Mouse (Mus musculus) erythroblast, embryonic 14.5 days (primary cell): ENCODE measurements around the gene Slc26a3. TPM values are rescaled to one million over a fixed set of nuclear protein-coding genes. Genes with fewer than 3 reads are reported as not detected.
"Not testable (repeated sequence)": the region's sequence is repeated elsewhere in the genome, so short reads cannot be mapped to it uniquely, and the experiment has no call there.

Source experiments
- H3K27me3 ChIP-seq: 2 replicates; pipeline ENCODE4 v1.6.1; 2012; ENCODE audit warnings: inconsistent platforms; ENCODE audit not compliant: control insufficient read depth
- H3K36me3 ChIP-seq: 2 replicates; pipeline ENCODE4 v1.6.1; 2012; ENCODE audit warnings: mild to moderate bottlenecking, inconsistent platforms; ENCODE audit not compliant: control insufficient read depth
- H3K4me1 ChIP-seq: 2 replicates; pipeline ENCODE4 v1.6.1; 2012; ENCODE audit warnings: inconsistent platforms; ENCODE audit not compliant: control insufficient read depth
- H3K4me3 ChIP-seq: replicated peaks from 2 replicates; pipeline ENCODE3; 2012; ENCODE audit warnings: moderate library complexity, mild to moderate bottlenecking, inconsistent platforms
- H3K9me3 ChIP-seq: 2 replicates; pipeline ENCODE4 v1.6.1; 2012; ENCODE audit warnings: low read length, inconsistent platforms, mixed read lengths; ENCODE audit not compliant: control insufficient read depth
- GATA1 ChIP-seq: IDR thresholded peaks from 2 replicates; pipeline ENCODE4 v1.6.1; 2012; ENCODE audit warnings: low read length, inconsistent platforms, mixed read lengths
- TAL1 ChIP-seq: IDR thresholded peaks from 3 replicates; pipeline ENCODE4 v1.6.1; 2012; ENCODE audit warnings: low read length, inconsistent platforms, mixed read lengths
- polyA plus RNA-seq: library from polyadenylated mRNA; stranded (reverse); fragments of >175 nt; gene quantifications from 2 replicates; pipeline ENCODE4 v1.2.3, GENCODE M21; 2012

The Slc26a3 gene
- polyA plus RNA-seq, 1 experiment = not detected

DNA sequence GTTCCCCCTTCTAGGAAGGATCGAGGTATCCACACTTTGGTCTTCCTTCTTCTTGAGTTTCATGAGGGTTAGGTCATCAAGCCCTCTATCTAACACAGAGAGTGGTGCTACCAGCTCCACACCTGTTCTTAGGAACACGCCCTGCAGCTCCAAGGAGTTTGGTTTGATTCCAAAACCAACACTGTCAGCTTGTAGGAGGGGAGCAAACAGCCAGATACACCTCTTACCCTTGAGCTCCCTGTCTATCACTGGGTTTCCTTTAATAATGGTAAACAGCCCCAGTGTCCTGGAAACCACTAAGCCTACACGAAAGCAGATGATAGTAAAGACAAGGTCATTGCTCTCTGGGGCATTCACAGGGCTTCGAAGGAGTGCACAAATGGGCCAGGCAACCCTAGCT lies 67.8 kb downstream of the Slc26a3 start:
- peaks cover 3% of the 10 kb centered on the region; the same call in 1 of the 2 replicates for H3K9me3 ChIP-seq
- no peaks in the 10 kb centered on the region for H3K36me3 ChIP-seq
- no peaks in the 10 kb centered on the region for H3K27me3 ChIP-seq

DNA sequence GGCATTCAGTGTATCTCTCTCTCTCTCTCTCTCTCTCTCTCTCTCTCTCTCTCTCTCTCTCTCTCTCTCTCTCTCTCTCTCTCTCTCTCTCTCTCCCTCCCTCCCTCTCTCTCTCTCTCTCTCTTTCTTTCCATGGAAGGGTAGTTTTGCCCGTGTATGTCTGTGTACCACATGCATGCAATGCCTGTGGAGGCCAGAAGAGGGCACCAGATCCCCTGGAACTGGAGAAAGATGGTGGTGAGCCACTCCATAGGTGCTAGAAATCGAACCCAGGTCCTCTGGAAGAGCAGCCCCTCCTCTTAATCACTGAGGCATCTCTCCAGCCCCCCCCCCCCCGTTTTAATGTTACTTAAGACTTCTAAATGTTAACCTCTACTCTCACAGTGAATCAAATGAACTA lies 69.6 kb downstream of the Slc26a3 start:
- H3K27me3 ChIP-seq, H3K4me3 ChIP-seq, H3K4me1 ChIP-seq, H3K9me3 ChIP-seq, H3K36me3 ChIP-seq: not testable (repeated sequence)

More for the DNA sequence above, 67.8 kb downstream of the Slc26a3 start:
- H3K4me3 ChIP-seq = no peak overlapping the region
- H3K4me1 ChIP-seq = peaks cover 4% of the 10 kb centered on the region; the same call in 1 of the 2 replicates
- TF ChIP-seq TAL1 = no peak
- no peak for TF ChIP-seq GATA1

DNA sequence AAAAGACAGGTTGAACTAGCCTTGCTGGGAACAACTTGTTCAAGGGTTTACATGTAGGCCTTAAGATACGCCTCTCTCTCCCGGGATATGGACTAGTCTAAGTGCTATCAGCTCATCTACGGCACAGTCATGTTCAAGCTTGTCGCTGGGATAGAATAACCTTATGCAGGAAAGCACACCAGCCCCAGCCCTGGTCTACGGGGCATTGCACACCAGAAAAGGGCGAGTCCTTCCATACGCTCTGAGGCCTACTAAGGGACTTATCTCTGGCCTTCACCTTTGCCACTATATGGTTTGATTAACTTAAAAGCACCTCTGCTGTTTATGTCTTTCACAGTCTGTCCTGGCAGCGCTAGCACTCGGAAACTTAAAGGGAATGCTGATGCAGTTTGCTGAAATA lies 70.7 kb downstream of the Slc26a3 start:
- no peaks in the 10 kb centered on the region for H3K27me3 ChIP-seq
- peaks cover 3% of the 10 kb centered on the region; the same call in 1 of the 2 replicates for H3K9me3 ChIP-seq
- peaks cover 1% of the 10 kb centered on the region; the same call in 1 of the 2 replicates for H3K4me1 ChIP-seq
- TF ChIP-seq TAL1 (no peak), GATA1 (no peak)
- no peaks in the 10 kb centered on the region for H3K36me3 ChIP-seq
- H3K4me3 ChIP-seq = no peak overlapping the region

GRCm38 (mm10) chr12:31462615-31463014 lies 71.9 kb downstream of the Slc26a3 start:
- TF ChIP-seq GATA1 = no peak
- Histone ChIP-seq H3K4me1 (no peaks in the 10 kb centered on the region), H3K27me3 (no peaks in the 10 kb centered on the region), H3K9me3 (peaks cover 3% of the 10 kb centered on the region; the same call in 1 of the 2 replicates), H3K36me3 (no peaks in the 10 kb centered on the region), H3K4me3 (no peak overlapping the region)

- not testable (repeated sequence) for H3K4me3 ChIP-seq, H3K4me1 ChIP-seq, H3K27me3 ChIP-seq, H3K9me3 ChIP-seq, H3K36me3 ChIP-seq
Observed at GRCm38 (mm10) chr12:31478182-31478581, 87.5 kb downstream of the Slc26a3 start.

DNA sequence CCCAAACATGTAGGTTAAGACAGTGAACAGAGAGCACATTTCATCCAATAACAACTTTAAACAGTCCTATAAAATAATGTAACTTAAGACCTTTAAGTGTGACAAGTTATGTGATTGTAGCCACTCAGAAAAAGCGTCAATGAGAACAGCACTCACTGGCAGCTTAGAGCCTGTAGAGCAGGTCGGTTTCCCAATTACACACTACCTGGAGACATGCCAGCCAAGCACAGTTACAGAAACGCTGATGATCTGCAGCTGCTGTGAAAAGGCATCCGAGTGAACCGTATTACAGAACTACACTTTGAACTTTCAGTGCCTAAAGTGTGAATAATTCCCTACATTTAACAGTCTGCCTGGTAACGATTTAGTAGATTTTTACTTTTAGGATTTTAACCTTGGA lies 95.8 kb downstream of the Slc26a3 start:
- Histone ChIP-seq H3K27me3 (no peaks in the 10 kb centered on the region), H3K4me3 (no peak overlapping the region), H3K9me3 (no peaks in the 10 kb centered on the region), H3K4me1 (no peaks in the 10 kb centered on the region), H3K36me3 (peaks cover 54% of the 10 kb centered on the region)
- no peak for TF ChIP-seq GATA1
- TF ChIP-seq TAL1 = no peak

DNA sequence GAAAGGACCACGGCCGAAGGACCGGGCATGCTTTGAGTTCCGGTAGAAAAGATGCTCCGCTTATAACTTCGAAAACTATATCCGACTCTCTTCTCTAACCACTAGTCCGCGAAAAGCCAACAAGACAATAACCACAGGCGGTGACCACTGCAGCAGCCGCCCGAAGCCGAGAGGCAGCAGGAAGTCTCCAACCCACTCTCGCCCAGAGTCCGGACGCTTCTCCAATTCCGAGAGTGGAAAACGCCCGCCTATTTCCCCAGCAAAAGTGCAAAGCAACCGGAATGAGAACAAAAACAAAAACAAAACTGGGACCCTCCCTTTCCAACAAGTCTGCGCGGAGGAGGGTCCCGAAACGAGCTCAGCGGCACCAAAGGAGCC lies 108.3 kb downstream of the Slc26a3 start:
- no peaks in the 10 kb centered on the region for H3K27me3 ChIP-seq

GRCm38 (mm10) chr12:31499314-31500131 lies 108.9 kb downstream of the Slc26a3 start, which contains the start of gene Cbll1:
Cbll1 (minus strand) TSS chr12:31499616.
- Histone ChIP-seq H3K9me3 (no peaks in the 10 kb centered on the region), H3K36me3 (peaks cover 3% of the 10 kb centered on the region), H3K4me3 (peak within 1 kb of the TSS; percentile 89), H3K4me1 (peaks cover 27% of the 10 kb centered on the region), H3K27me3 (no peaks in the 10 kb centered on the region)
- TF ChIP-seq TAL1 (no peak), GATA1 (no peak)

More for the DNA sequence above, 108.3 kb downstream of the Slc26a3 start:
- no peaks in the 10 kb centered on the region for H3K9me3 ChIP-seq
- H3K4me1 ChIP-seq = peaks cover 27% of the 10 kb centered on the region
- TF ChIP-seq GATA1 = no peak
- no peak for TF ChIP-seq TAL1
- peak overlapping the region; percentile 89 for H3K4me3 ChIP-seq
- peaks cover 9% of the 10 kb centered on the region for H3K36me3 ChIP-seq

DNA sequence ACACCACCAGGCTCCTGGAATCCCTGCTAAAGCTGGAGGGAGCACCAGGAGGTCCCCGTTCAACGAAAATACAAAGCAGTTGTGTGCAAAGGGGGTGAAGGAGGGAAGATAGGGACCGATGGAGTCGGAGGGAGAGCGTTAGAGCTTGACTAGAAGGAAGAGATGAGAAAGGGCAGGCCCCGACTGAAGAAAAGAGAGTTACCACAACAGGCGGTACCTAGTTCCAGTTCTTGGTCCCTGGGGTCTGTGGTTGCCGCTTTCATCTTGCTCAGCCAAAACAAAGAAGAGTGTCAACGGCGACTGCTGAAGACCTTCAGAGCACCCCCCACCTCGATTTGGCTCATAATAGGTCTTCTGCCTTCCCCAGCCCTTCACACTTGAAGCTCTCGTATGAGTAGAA lies 109.5 kb downstream of the Slc26a3 start:
- no peak for TF ChIP-seq GATA1
- TF ChIP-seq TAL1 = no peak
- peaks cover under 1% of the 10 kb centered on the region; the same call in 1 of the 2 replicates for H3K36me3 ChIP-seq
- no peaks in the 10 kb centered on the region for H3K9me3 ChIP-seq
- peak overlapping the region; percentile 89 for H3K4me3 ChIP-seq
- peaks cover 3% of the 10 kb centered on the region; the same call in 1 of the 2 replicates for H3K27me3 ChIP-seq
- peaks cover 27% of the 10 kb centered on the region for H3K4me1 ChIP-seq

DNA sequence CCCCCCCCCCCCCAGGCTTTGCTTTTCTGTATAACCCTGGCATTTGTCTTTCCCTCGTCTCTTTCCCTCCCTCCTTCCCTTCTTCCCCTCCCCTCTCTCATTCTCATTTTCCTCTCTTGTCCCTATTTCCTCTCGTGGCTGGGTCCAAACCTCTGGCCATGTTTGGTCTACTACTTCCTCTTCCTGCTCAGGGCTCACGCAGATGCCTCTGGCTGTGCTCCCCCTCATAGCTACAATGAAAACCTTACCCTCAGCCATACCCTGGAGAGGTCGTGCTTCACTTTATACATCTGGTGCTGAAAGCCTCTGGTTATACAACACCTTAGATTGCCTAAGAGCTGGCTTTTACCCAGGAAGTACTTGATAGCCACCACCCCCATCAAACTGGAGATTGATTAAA lies 110.6 kb downstream of the Slc26a3 start:
- no peaks in the 10 kb centered on the region for H3K36me3 ChIP-seq
- H3K4me1 ChIP-seq = peaks cover 27% of the 10 kb centered on the region
- peaks cover 5% of the 10 kb centered on the region; the same call in 1 of the 2 replicates for H3K27me3 ChIP-seq
- no peak for TF ChIP-seq GATA1
- no peak for TF ChIP-seq TAL1
- H3K9me3 ChIP-seq = no peaks in the 10 kb centered on the region
- H3K4me3 ChIP-seq = no peak overlapping the region
